Mouse (Mus musculus): ENCODE results near the gene Olfr1378. TPM values are rescaled to one million over a fixed set of nuclear protein-coding genes. Genes with fewer than 3 reads are reported as not detected.

The Olfr1378 gene
- polyA plus RNA-seq, 1 experiment from 2014 or later: not detected

Other genes starting within 250 kb of the Olfr1378 start
- 0.76 and 0.84 TPM in 2 replicates for gene Zfp354c, start 138.8 kb upstream of the Olfr1378 start, polyA plus RNA-seq (2015; fragmentation: Nextera tagmentation; extraction: Ambion mirVana)
- gene Zfp879, start 125.0 kb upstream of the Olfr1378 start, polyA plus RNA-seq (2015; fragmentation: Nextera tagmentation; extraction: Ambion mirVana): 0.08 TPM in 2 replicates
- 0.02 TPM in 1 of 2 replicates, not detected in the other for gene Grm6, start 115.8 kb upstream of the Olfr1378 start, polyA plus RNA-seq (2015; fragmentation: Nextera tagmentation; extraction: Ambion mirVana)
- gene Zfp454, start 78.9 kb upstream of the Olfr1378 start, polyA plus RNA-seq (2015; fragmentation: Nextera tagmentation; extraction: Ambion mirVana): 0.28 and 0.29 TPM in 2 replicates
- gene Zfp2, start 50.4 kb upstream of the Olfr1378 start, polyA plus RNA-seq (2015; fragmentation: Nextera tagmentation; extraction: Ambion mirVana): 1.6 and 1.9 TPM in 2 replicates
- 0.13 and 0.15 TPM in 2 replicates for gene Zfp354b, start 34.9 kb upstream of the Olfr1378 start, polyA plus RNA-seq (2015; fragmentation: Nextera tagmentation; extraction: Ambion mirVana)
- gene 4933414I15Rik, start 22.8 kb upstream of the Olfr1378 start, polyA plus RNA-seq (2015; fragmentation: Nextera tagmentation; extraction: Ambion mirVana): not detected in 2 replicates
- not detected in 2 replicates for gene Prop1, start 12.8 kb upstream of the Olfr1378 start, polyA plus RNA-seq (2015; fragmentation: Nextera tagmentation; extraction: Ambion mirVana)
- not detected in 2 replicates for gene Olfr1377, start 15.4 kb downstream of the Olfr1378 start, polyA plus RNA-seq (2015; fragmentation: Nextera tagmentation; extraction: Ambion mirVana)
- not detected in 2 replicates for gene Olfr51, start 37.1 kb downstream of the Olfr1378 start, polyA plus RNA-seq (2015; fragmentation: Nextera tagmentation; extraction: Ambion mirVana)
- gene Olfr54, start 47.7 kb downstream of the Olfr1378 start, polyA plus RNA-seq (2015; fragmentation: Nextera tagmentation; extraction: Ambion mirVana): not detected in 2 replicates
- gene Olfr1375, start 81.6 kb downstream of the Olfr1378 start, polyA plus RNA-seq (2015; fragmentation: Nextera tagmentation; extraction: Ambion mirVana): not detected in 2 replicates
- 1.4 and 1.7 TPM in 2 replicates for gene Zfp354a, start 92.7 kb downstream of the Olfr1378 start, polyA plus RNA-seq (2015; fragmentation: Nextera tagmentation; extraction: Ambion mirVana)